Mouse (Mus musculus) hindbrain, embryonic 16.5 days (tissue): ENCODE results near the gene Slc35f3. TPM values are rescaled to one million over a fixed set of nuclear protein-coding genes. Genes with fewer than 3 reads are reported as not detected.

Experiments
- ATAC-seq: fragments of 200-750 bp; cut with Nextera tagmentation; 2 replicates; pipeline ENCODE4 v1.8.0; 2017; ENCODE audit warnings: moderate TSS enrichment, moderate library complexity
- H3K27ac ChIP-seq: fragments of 300-500 bp; sonication (generic); 2 replicates; pipeline ENCODE4 v1.5.1; 2014; ENCODE audit warnings: low read depth, mild to moderate bottlenecking, control low read depth, low read length, moderate library complexity
- H3K27me3 ChIP-seq: fragments of 300-500 bp; sonication (generic); replicated peaks from 2 replicates; pipeline ENCODE4 v1.6.1; 2014; ENCODE audit warnings: low read length; ENCODE audit not compliant: control insufficient read depth, insufficient read depth
- H3K36me3 ChIP-seq: fragments of 300-500 bp; sonication (generic); 2 replicates; pipeline ENCODE4 v1.6.1; 2014; ENCODE audit warnings: mild to moderate bottlenecking, low read length, moderate library complexity, mixed read lengths; ENCODE audit not compliant: control insufficient read depth, insufficient read depth
- H3K4me1 ChIP-seq: fragments of 300-500 bp; sonication (generic); 2 replicates; pipeline ENCODE4 v1.6.1; 2014; ENCODE audit warnings: low read depth, low read length; ENCODE audit not compliant: control insufficient read depth, insufficient read depth
- H3K4me2 ChIP-seq: fragments of 300-500 bp; sonication (generic); 2 replicates; pipeline ENCODE4 v1.6.1; 2014; ENCODE audit warnings: mild to moderate bottlenecking, low read length, control low read depth, moderate library complexity
- H3K4me3 ChIP-seq: fragments of 300-500 bp; sonication (generic); 2 replicates; pipeline ENCODE4 v1.5.1; 2014; ENCODE audit warnings: mild to moderate bottlenecking, low read length, control low read depth, moderate library complexity
- H3K9ac ChIP-seq: fragments of 300-500 bp; sonication (generic); 2 replicates; pipeline ENCODE4 v1.6.1; 2014; ENCODE audit warnings: low read depth, mild to moderate bottlenecking, control low read depth, low read length, moderate library complexity
- H3K9me3 ChIP-seq: fragments of 300-500 bp; sonication (generic); 2 replicates; pipeline ENCODE4 v1.6.1; 2014; ENCODE audit warnings: mild to moderate bottlenecking, low read length, moderate library complexity; ENCODE audit not compliant: control insufficient read depth
- WGBS: fragments of 180-500 bp; shearing (Covaris S2); extraction: QIAGEN DNeasy Blood & Tissue Kit; methylation state at CpG from one replicate; pipeline ENCODE4 v1.1.7; 2014; 5-methylcytosine and 5-hydroxymethylcytosine counted together
- polyA plus RNA-seq: library from polyadenylated mRNA; unstranded; fragments of >200 nt; fragmentation: Nextera tagmentation; extraction: Ambion mirVana; gene quantifications from 2 replicates; pipeline ENCODE4 v1.2.1, GENCODE M21; 2015

The Slc35f3 gene
- polyA plus RNA-seq, 1 experiment from 2014 or later: 5.3 TPM

- no peaks in the 10 kb centered on the region for H3K4me1 ChIP-seq
- H3K4me2 ChIP-seq: no peak overlapping the region
- no peak for ATAC-seq
- H3K27ac ChIP-seq: no peak overlapping the region
- H3K4me3 ChIP-seq: no peak overlapping the region
- no peaks in the 10 kb centered on the region for H3K27me3 ChIP-seq
- 65% methylated on average over 4 of the region's 4 CpGs for WGBS
- no peak overlapping the region for H3K9ac ChIP-seq
- no peaks in the 10 kb centered on the region for H3K9me3 ChIP-seq
- H3K36me3 ChIP-seq: no peaks in the 10 kb centered on the region
These were observed 25.3 kb upstream of the Slc35f3 start for GRCm38 (mm10) chr8:126273066-126273465.

GRCm38 (mm10) chr8:126274866-126275360 lies 23.4 kb upstream of the Slc35f3 start:
- no peaks in the 10 kb centered on the region for H3K4me1 ChIP-seq
- no peak overlapping the region for H3K9ac ChIP-seq
- H3K4me3 ChIP-seq: no peak overlapping the region
- no peak for ATAC-seq
- no peaks in the 10 kb centered on the region for H3K9me3 ChIP-seq
- 78% methylated on average over 4 of the region's 4 CpGs for WGBS
- no peaks in the 10 kb centered on the region for H3K27me3 ChIP-seq
- no peak overlapping the region for H3K4me2 ChIP-seq
- H3K36me3 ChIP-seq: no peaks in the 10 kb centered on the region
- H3K27ac ChIP-seq: no peak overlapping the region

- Histone ChIP-seq H3K27ac (no peak overlapping the region), H3K4me3 (no peak overlapping the region), H3K4me2 (no peak overlapping the region), H3K36me3 (no peaks in the 10 kb centered on the region), H3K27me3 (no peaks in the 10 kb centered on the region), H3K9ac (no peak overlapping the region), H3K9me3 (no peaks in the 10 kb centered on the region), H3K4me1 (no peaks in the 10 kb centered on the region)
- no peak for ATAC-seq
- 67% methylated on average over 4 of the region's 4 CpGs for WGBS
These were observed 22.5 kb upstream of the Slc35f3 start for GRCm38 (mm10) chr8:126275886-126276285.

GRCm38 (mm10) chr8:126291951-126292350 lies 6.4 kb upstream of the Slc35f3 start:
- Histone ChIP-seq H3K4me2 (no peak overlapping the region), H3K4me3 (no peak overlapping the region), H3K27ac (no peak overlapping the region), H3K4me1 (no peaks in the 10 kb centered on the region), H3K9me3 (no peaks in the 10 kb centered on the region), H3K9ac (no peak overlapping the region), H3K27me3 (no peaks in the 10 kb centered on the region), H3K36me3 (no peaks in the 10 kb centered on the region)
- no peak for ATAC-seq
- whole genome bisulfite sequencing: 91% methylated on average over 10 of the region's 10 CpGs

- H3K9ac ChIP-seq: no peak overlapping the region
- no peak overlapping the region for H3K4me2 ChIP-seq
- WGBS: 32% methylated on average over 1 of the region's 1 CpGs
- no peaks in the 10 kb centered on the region for H3K36me3 ChIP-seq
- H3K4me3 ChIP-seq: no peak overlapping the region
- no peak overlapping the region for H3K27ac ChIP-seq
- peaks cover 8% of the 10 kb centered on the region for H3K4me1 ChIP-seq
- no peaks in the 10 kb centered on the region for H3K9me3 ChIP-seq
- 0 out of 2 replicates have a peak, but pooled peaks have one; percentile 34 for ATAC-seq
- H3K27me3 ChIP-seq: peaks cover 9% of the 10 kb centered on the region; the same call in 1 of the 2 replicates
These were observed 993 bp upstream of the Slc35f3 start for GRCm38 (mm10) chr8:126297284-126297845.

- peak overlapping the region; percentile 98 for H3K4me2 ChIP-seq
- 20% methylated on average over 7 of the region's 7 CpGs for WGBS
- H3K4me3 ChIP-seq: peak overlapping the region; percentile 67
- ATAC-seq: no peak
- peak overlapping the region; percentile 79; the same call in 1 of the 2 replicates for H3K9ac ChIP-seq
- H3K36me3 ChIP-seq: no peaks in the 10 kb centered on the region
- peaks cover 9% of the 10 kb centered on the region; the same call in 1 of the 2 replicates for H3K27me3 ChIP-seq
- no peak overlapping the region for H3K27ac ChIP-seq
- H3K4me1 ChIP-seq: peaks cover 8% of the 10 kb centered on the region
- no peaks in the 10 kb centered on the region for H3K9me3 ChIP-seq
These were observed 975 bp downstream of the Slc35f3 start for GRCm38 (mm10) chr8:126299333-126299732.

- Histone ChIP-seq H3K9ac (no peak overlapping the region), H3K4me1 (peaks cover 8% of the 10 kb centered on the region), H3K9me3 (no peaks in the 10 kb centered on the region), H3K27ac (no peak overlapping the region), H3K4me2 (no peak overlapping the region), H3K36me3 (no peaks in the 10 kb centered on the region), H3K27me3 (peaks cover 9% of the 10 kb centered on the region; the same call in 1 of the 2 replicates), H3K4me3 (no peak overlapping the region)
- ATAC-seq: no peak
- WGBS: 88% methylated on average over 5 of the region's 5 CpGs
These were observed 2.0 kb downstream of the Slc35f3 start for GRCm38 (mm10) chr8:126300350-126300749.

- 63% methylated on average over 6 of the region's 6 CpGs for WGBS
- peaks cover 8% of the 10 kb centered on the region for H3K4me1 ChIP-seq
- no peaks in the 10 kb centered on the region for H3K9me3 ChIP-seq
- H3K27me3 ChIP-seq: peaks cover 9% of the 10 kb centered on the region; the same call in 1 of the 2 replicates
- no peaks in the 10 kb centered on the region for H3K36me3 ChIP-seq
- ATAC-seq: no peak
- H3K4me2 ChIP-seq: no peak overlapping the region
- no peak overlapping the region for H3K9ac ChIP-seq
- no peak overlapping the region for H3K4me3 ChIP-seq
- H3K27ac ChIP-seq: no peak overlapping the region
These were observed 3.2 kb downstream of the Slc35f3 start for GRCm38 (mm10) chr8:126301580-126301979.

- H3K9ac ChIP-seq: no peak overlapping the region
- H3K9me3 ChIP-seq: no peaks in the 10 kb centered on the region
- WGBS: 88% methylated on average over 9 of the region's 9 CpGs
- H3K27me3 ChIP-seq: no peaks in the 10 kb centered on the region
- H3K4me2 ChIP-seq: no peak overlapping the region
- H3K4me3 ChIP-seq: no peak overlapping the region
- no peaks in the 10 kb centered on the region for H3K36me3 ChIP-seq
- no peaks in the 10 kb centered on the region for H3K4me1 ChIP-seq
- no peak for ATAC-seq
- H3K27ac ChIP-seq: no peak overlapping the region
These were observed 8.8 kb downstream of the Slc35f3 start for GRCm38 (mm10) chr8:126307164-126307563.
